Mouse (Mus musculus): ENCODE measurements at regions not wholly inside any gene's neighbourhood (a gene's known extent, or its start where the extent isn't known, plus 50 kb on each side); places are given as distances from the start of the nearest gene placed in this dataset.

GRCm38 (mm10) chr4:97132650-97133049 lies 50.3 kb downstream of the Gm10192 start:
- peak in 1 of 2 experiments; percentile 16 for DNase-seq (ENCODE audit: low spot score in 2 of 2)

DNA sequence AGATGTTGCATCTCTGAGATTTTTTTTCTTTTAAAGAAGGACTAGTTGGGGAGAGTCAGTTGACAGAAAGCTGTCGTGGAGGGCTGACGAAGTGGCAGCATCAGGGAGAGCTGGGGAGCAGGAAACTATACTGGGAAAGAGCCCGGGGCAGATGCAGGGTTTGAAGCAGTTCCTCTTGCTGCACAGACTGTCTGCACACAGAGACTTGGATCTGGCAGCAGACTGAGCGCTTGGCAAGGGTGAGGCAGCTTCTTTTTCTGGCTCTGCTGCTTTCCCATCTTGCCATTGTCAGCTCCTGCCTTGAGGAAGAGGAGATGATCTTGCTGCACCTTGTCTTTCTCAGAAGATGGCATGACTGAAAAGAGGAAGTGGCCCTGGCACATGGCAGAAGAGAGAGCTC lies 55.2 kb downstream of the Gm10192 start:
- peak; percentile 36 to 42 for DNase-seq (ENCODE audit: low spot score in 2 of 2)

GRCm38 (mm10) chr4:97123861-97124260 lies 59.1 kb downstream of the Gm10192 start:
- DNase-seq (ENCODE audit: low spot score in 2 of 2): no peak

DNA sequence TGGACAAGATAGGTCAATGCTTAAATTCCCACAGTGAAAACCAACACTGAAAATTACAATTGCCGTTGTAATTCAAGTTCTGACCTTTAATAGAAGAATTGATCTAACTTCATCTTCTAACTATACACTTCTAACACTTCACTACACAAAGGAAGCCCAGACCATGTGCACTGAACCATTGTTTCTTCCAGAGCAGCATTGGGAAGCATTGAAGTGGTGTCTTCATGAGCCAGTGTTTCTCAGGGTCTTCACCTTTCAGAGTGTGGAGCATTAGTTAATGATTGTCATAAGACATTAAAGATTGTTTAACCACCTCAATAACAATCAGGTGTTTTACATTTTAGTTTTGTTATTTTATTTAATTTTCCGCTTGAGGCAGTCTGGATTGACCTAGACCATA lies 61.0 kb downstream of the Gm10192 start:
- no peak for DNase-seq (ENCODE audit: low spot score in 2 of 2)

GRCm38 (mm10) chr4:97119459-97119858 lies 63.5 kb downstream of the Gm10192 start:
- DNase-seq (ENCODE audit: low spot score in 2 of 2): no peak

- DNase-seq (ENCODE audit: low spot score in 2 of 2): no peak
Measured at GRCm38 (mm10) chr4:97117016-97117415, 66.0 kb downstream of the Gm10192 start.

GRCm38 (mm10) chr4:97102752-97103052 lies 80.3 kb downstream of the Gm10192 start:
- no peak for DNase-seq (ENCODE audit: low spot score in 2 of 2)

DNA sequence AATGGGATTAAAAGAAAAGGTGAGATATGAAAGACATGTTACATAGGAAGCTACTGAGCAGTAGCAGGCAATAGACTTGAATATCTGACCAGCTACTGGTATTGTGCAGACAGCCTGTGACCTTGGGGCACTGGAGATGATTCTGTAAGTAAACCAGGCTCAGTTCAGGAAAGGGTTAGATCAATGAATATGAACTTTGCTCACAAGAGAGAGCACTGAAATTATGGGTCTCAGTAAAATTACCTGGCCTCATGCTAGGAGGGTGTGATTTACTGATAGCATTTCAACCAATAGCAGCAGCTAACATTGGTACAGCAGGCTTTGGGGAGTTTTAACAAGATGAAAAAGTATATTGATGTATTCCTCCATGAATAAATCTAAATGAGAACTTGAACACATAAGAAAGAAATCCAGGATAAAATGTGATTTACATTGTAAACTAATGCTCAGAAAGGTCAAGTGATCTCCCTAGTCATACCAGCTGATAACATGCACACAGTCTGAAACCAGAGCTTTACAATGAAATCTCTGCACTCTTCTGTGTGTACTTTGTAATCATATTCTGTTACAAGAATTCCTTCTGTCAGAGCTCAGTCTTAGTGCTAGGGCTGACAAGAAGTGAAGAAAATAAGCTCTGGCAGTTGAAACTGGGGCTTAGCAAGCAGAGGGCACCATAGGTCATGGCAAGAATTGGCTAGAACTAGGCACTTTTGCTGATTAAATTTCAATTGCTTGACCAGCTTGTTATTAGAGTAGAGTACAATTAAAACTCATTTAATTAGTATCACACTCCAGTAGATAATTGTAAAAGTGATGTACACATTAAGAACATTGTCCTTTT lies 80.8 kb downstream of the Gm10192 start:
- DNase-seq (ENCODE audit: low spot score in 2 of 2): no peak

- no peak for DNase-seq (ENCODE audit: low spot score in 2 of 2)
Measured at GRCm38 (mm10) chr4:97099721-97100120, 83.2 kb downstream of the Gm10192 start.

- no peak for DNase-seq (ENCODE audit: low spot score in 2 of 2)
Measured at GRCm38 (mm10) chr4:97093576-97093975, 89.4 kb downstream of the Gm10192 start.

DNA sequence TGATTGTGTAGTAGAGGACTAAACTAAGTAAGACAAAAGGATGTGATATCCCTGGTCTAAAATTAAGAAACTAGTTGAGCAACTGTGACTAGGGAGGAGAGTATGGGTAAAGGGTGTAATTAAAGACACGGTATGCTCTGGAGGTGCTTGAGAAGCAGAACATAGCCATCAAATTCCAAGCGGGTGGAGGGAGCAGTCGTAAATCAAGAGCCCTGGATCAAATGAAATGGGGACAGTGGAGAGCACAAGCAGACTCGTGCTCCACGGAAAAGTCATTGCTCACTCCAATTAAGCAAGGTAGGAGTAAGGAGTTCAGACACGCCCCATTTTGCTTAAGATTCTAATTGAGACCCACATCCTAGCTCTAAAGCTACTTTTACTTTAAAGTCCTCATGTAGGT lies 132.2 kb downstream of the Gm10192 start:
- DNase-seq (ENCODE audit: low spot score in 2 of 2): no peak

DNA sequence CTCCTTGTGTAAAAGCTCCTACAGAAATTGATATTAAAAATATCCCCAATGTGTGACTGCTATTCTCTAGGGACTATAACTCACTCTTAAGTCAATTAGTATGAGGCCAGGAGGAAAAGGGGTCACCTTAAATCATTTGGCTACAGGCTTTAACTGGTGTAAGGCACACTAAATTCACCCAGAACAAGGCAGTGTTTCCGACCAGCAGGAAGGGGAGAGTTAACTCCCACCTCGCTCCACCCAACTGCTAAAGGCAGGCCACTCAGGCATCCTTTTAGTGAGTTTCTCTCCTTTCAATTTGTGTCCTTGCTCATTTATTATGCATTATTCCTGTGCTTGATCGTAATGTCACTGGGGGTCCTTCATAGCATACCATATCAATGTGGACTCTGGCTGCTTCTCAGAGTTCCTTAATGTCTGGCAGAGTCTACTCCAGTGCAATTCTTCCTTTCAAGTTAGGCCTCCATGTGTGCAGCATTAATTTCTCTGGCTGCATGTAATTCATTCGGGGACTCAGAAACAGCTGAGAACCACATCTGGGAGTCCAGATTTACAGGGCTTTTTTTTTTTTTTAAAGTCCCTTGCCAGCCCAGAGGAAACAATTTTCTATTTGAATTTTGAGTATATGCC lies 133.8 kb downstream of the Gm10192 start:
- DNase-seq (ENCODE audit: low spot score in 2 of 2): no peak

DNA sequence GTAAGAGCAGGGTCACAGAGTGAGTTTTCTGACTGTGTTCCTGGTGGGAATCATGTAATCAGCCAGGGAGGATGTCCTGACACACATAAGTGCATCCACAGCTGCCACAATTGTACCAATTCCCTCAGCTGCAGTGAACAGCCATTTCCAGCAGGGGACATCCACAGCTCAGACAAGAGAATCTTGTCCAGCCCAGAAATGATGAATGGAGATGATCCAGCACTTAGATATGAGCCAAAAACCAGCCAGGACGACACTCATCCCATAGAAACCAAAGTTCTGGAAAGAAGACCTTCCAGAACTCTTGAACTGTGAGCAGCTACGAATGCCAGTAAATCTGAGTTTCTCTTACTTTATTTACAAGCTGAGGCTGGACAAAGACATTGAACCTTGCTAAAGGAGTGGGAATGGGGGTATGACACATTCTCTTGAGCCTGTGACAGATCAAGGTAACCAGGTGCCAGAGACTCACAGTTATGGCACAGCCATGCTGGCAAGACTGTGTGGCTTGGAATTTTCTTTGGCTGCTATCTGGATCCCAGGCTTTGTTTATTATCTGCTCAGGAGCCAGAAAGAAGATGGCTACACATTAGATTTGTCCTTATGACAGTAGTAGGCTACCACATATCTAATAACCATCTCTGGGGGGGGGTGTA lies 145.1 kb downstream of the Gm10192 start:
- DNase-seq (ENCODE audit: low spot score in 2 of 2): peak; percentile 66 to 72

DNA sequence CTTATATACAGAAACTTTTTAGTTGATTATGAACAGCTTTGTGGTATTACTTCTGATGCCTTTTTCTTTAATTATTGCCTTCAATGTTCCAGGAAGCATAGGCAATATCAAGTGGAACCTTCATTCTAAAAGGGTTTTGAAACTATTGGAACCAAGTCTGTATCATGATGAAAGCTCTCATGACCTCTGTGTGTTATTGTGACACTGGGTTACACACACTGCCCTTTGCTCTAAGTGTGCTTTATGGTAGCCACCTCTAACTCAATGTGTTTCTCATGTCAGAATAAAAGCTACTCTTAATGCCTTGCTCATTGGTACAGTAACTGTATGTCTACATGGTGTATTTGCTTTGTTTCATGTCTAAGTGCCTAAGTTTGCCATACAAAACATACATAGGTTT lies 154.0 kb downstream of the Gm10192 start:
- DNase-seq (ENCODE audit: low spot score in 2 of 2): no peak

DNA sequence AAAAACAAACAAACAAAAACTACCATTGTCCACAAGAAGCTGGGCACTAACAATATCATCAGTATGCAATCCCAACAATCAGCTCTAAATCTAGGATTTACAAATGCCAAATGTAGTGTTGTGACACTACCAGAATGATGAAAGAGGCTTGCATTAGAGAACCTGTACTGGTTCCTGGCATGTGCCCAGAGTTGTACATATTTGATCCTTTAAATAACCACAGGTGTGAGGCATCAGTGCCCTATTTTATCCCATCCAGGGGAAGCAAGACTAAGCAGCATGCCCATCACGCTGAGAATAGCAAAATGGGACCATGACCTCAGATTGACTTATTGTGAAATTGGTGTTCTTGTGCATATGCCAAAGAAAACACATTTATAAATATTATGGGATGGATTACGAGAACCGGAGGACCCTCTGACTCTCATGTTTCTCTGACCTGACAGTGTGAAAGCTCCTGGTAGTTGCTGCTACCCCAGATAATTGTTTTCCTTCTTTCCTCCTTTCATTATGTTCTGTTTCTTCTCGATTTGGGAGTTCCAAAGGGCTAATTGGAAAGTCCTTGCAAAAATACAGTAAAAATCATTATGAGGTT lies 157.4 kb downstream of the Gm10192 start:
- no peak for DNase-seq (ENCODE audit: low spot score in 2 of 2)

GRCm38 (mm10) chr4:97001321-97001720 lies 181.6 kb downstream of the Gm10192 start:
- DNase-seq (ENCODE audit: low spot score in 2 of 2): no peak

- DNase-seq (ENCODE audit: low spot score in 2 of 2): peak in 1 of 2 experiments; percentile 8
Measured at GRCm38 (mm10) chr4:96980311-96980710, 195.3 kb upstream of the Gm12695 start.

- no peak for DNase-seq (ENCODE audit: low spot score in 2 of 2)
Measured at GRCm38 (mm10) chr4:96979876-96980275, 194.9 kb upstream of the Gm12695 start.

DNA sequence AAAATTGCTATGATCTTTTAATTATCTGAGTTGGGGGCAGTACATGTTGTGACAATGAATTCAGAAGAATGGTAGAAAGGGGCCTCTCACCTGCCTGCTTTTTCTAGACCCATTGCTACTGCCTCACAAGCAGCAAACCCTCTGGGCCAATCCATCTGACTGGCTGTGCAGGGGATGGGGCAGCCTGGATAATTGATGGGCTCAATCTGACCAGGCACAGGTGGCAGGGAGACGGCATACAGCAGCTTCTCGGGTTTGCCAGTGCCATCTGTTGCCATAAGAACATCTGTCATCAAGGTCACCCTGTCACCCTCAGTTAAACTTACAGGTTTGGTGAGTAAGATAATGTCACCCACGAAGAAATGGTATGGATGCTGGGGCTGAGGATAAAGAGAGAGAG lies 189.9 kb upstream of the Gm12695 start:
- no peak for DNase-seq (ENCODE audit: low spot score in 2 of 2)

DNA sequence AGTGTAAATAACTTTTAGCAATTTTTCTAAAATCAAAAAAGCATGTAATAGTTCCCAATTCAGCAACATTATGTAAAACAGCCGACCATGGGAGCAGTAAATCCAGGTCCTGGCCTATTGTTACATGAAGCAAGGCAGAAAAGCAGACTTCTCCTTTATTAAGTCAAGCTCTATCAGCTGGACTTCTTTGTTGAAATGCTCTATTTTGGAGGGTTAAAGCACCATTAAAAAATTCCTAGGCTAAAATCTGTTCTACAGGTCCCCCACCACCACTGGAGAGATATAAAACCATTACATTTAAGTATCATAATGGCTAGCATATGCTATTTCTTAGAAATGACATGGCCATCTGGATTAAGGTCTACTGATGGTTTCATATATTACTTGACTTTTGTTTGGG lies 188.8 kb upstream of the Gm12695 start:
- no peak for DNase-seq (ENCODE audit: low spot score in 2 of 2)

DNA sequence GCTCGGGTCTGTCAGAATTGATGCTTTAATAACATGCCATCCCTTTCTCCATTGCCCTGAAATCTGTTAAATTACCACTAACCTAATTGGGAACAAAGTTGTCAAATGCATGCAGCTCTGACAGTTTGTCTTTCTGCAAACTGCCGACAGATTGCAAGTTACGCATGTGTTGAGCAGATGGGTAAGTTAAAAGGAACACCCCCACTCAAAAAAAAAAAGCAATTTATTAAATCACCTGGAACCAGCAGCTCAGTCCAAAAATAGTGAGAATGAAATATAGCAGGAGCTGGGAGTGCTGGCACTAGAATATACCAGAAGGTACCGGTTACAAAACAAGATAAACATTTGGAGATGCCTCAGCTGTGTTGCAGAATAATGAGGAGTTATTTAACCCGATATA lies 184.2 kb upstream of the Gm12695 start:
- DNase-seq (ENCODE audit: low spot score in 2 of 2): peak; percentile 6 to 25

DNA sequence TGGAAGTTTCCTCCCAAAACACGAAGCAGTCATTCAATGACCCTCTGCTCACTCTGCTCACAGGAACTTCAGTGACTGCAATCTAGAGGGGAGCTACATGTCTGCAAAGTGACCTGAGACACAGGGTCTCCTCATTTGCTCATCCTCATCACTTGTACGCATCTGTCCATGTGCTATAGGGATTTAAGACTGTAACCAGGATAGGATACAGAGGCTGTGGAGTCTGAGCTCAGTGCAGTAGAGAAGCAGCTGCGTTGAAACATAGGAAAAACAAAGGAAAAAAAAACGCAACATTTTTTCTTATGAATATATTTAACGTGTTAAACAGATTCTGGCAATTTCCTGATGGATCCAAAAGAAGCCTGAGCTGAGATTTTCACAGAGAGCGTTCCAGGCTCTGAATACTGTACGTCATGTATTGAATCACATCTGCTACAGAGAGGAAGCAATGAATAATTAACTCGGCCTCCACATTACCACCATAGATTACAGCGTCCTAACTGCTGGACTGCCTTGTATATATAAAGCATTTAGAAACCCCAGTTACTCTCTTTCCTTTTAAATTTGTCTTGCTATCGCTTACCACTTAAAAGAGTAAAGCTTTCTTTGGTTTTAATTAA lies 183.7 kb upstream of the Gm12695 start:
- DNase-seq (ENCODE audit: low spot score in 2 of 2): no peak

Measured in layer of hippocampus, postnatal 10 days (tissue).